Comparison of ENCODE assay signal across 12 mouse cellular contexts in genomic region chr4:106970786-106971185, GRCm38 (mm10).
DNase-seq lines count a peak whose midpoint lies in the region; ATAC-seq and TF ChIP-seq lines count a peak whose summit lies in the region.
"Had no signal": no experiment of that assay in that cellular context is flagged by ENCODE, and none has a peak within 500 bp of the region (broad histone marks: within the 10 kb centered on the region; RNA-seq: fewer than 3 reads in every experiment).

No protein-coding gene starts in this region.

- 0 out of 2 replicates have a peak overlapping the region, but pooled peaks have one; percentile 23 for H3K27ac ChIP-seq in hindbrain, embryonic 13.5 days
- no peak overlapping the region for H3K27ac ChIP-seq in hindbrain, postnatal 0 days
- H3K27ac ChIP-seq: embryonic facial prominence, embryonic 13.5 days had no signal

- no peaks in the 10 kb centered on the region for H3K9me3 ChIP-seq in hindbrain, embryonic 13.5 days
- no peaks in the 10 kb centered on the region for H3K9me3 ChIP-seq in hindbrain, postnatal 0 days (ENCODE audit: low read length)
- H3K9me3 ChIP-seq: embryonic facial prominence, embryonic 13.5 days had no signal

- H3K4me2 ChIP-seq in hindbrain, embryonic 13.5 days: no peak overlapping the region
- H3K4me2 ChIP-seq in hindbrain, postnatal 0 days (ENCODE audit: low read depth, low read length): no peak overlapping the region
- H3K4me2 ChIP-seq: embryonic facial prominence, embryonic 13.5 days; heart, embryonic 11.5 days had no signal

- H3K4me1 ChIP-seq in hindbrain, embryonic 13.5 days (replicated peaks): peaks cover 86% of the 10 kb centered on the region
- peaks cover 15% of the 10 kb centered on the region for H3K4me1 ChIP-seq in hindbrain, postnatal 0 days (ENCODE audit: insufficient read depth, low read length)

- no peaks in the 10 kb centered on the region for H3K36me3 ChIP-seq in hindbrain, embryonic 13.5 days
- no peaks in the 10 kb centered on the region for H3K36me3 ChIP-seq in hindbrain, postnatal 0 days (ENCODE audit: insufficient read depth, low read length)

- H3K4me3 ChIP-seq in hindbrain, embryonic 13.5 days: no peak overlapping the region
- H3K4me3 ChIP-seq in hindbrain, postnatal 0 days (ENCODE audit: low read length): no peak overlapping the region
- H3K4me3 ChIP-seq: embryonic facial prominence, embryonic 13.5 days had no signal

- H3K27me3 ChIP-seq in hindbrain, embryonic 13.5 days: no peaks in the 10 kb centered on the region
- no peaks in the 10 kb centered on the region for H3K27me3 ChIP-seq in hindbrain, postnatal 0 days (ENCODE audit: insufficient read depth, low read length)
- H3K27me3 ChIP-seq: embryonic facial prominence, embryonic 13.5 days had no signal

- H3K9ac ChIP-seq in hindbrain, embryonic 13.5 days: no peak overlapping the region
- no peak overlapping the region for H3K9ac ChIP-seq in hindbrain, postnatal 0 days (replicated peaks; ENCODE audit: low read length)
- H3K9ac ChIP-seq: embryonic facial prominence, embryonic 13.5 days; forebrain, postnatal 0 days had no signal

- no peak for DNase-seq in hindbrain, postnatal 0 days (ENCODE audit: low spot score)
- DNase-seq in B cell, adult 2 months: peak; percentile 29 to 43
- DNase-seq in adrenal gland, postnatal 25 days: no peak
- DNase-seq in gastrocnemius, postnatal 10 days: no peak
- DNase-seq in lung, postnatal 25 days (ENCODE audit: low spot score): no peak
- DNase-seq: cerebellum, adult 18-20 months; forebrain, postnatal 0 days had no signal

- 91% methylated on average over 7 of the region's 7 CpGs for WGBS in hindbrain, embryonic 13.5 days
- 82% methylated on average over 7 of the region's 7 CpGs for WGBS in hindbrain, postnatal 0 days

- TF ChIP-seq CTCF in hindbrain, postnatal 0 days (IDR thresholded peaks at IDR 0.05; ENCODE audit: low read depth): no peak

- ATAC-seq in hindbrain, embryonic 13.5 days (ENCODE audit: low FRiP score): no peak
- ATAC-seq in hindbrain, postnatal 0 days: no peak
- peak; percentile 90 for ATAC-seq in common myeloid progenitor, adult 5-6 weeks (replicated peaks; ENCODE audit: low read depth, poor library complexity, severe bottlenecking)
- peak; percentile 85 for ATAC-seq in megakaryocyte progenitor cell, adult 5-6 weeks (replicated peaks; ENCODE audit: poor library complexity)
- ATAC-seq: forebrain, postnatal 0 days had no signal

Comparison
In these comparisons a context has a peak if more than half of its experiments do, and no peak if none do; other contexts are left out.
1. ATAC-seq: peak in common myeloid progenitor, adult 5-6 weeks (single experiment) and megakaryocyte progenitor cell, adult 5-6 weeks (single experiment); none in hindbrain, embryonic 13.5 days (single experiment) and hindbrain, postnatal 0 days (single experiment).
2. DNase-seq: peak in B cell, adult 2 months (2 of 2); none in hindbrain, postnatal 0 days (single experiment), adrenal gland, postnatal 25 days (single experiment), gastrocnemius, postnatal 10 days (single experiment) and lung, postnatal 25 days (single experiment).